Mouse (Mus musculus) retina, adult 2 months (tissue): Measurements from ENCODE around the gene Alpk1.

Source experiments
- DNase-seq: peaks from one replicate; pipeline ENCODE4 v3.0.0-alpha.2; 2012; ENCODE audit warnings: low read depth, low spot score

Gene Alpk1

GRCm38 (mm10) chr3:127743614-127744365 is 36.5 kb downstream of the Alpk1 start:
- DNase-seq: no peak

GRCm38 (mm10) chr3:127741473-127741872 is 38.9 kb downstream of the Alpk1 start:
- DNase-seq: no peak

- no peak for DNase-seq
Observed at GRCm38 (mm10) chr3:127737876-127738275, 42.5 kb downstream of the Alpk1 start.

GRCm38 (mm10) chr3:127735395-127735794 is 44.9 kb downstream of the Alpk1 start:
- DNase-seq: no peak

GRCm38 (mm10) chr3:127729513-127730137 is 50.7 kb downstream of the Alpk1 start:
- no peak for DNase-seq

- peak; percentile 20 for DNase-seq
Observed at GRCm38 (mm10) chr3:127728851-127729512, 51.3 kb downstream of the Alpk1 start.

GRCm38 (mm10) chr3:127728046-127728445 is 52.3 kb downstream of the Alpk1 start:
- no peak for DNase-seq

GRCm38 (mm10) chr3:127720948-127721347 is 59.4 kb downstream of the Alpk1 start:
- no peak for DNase-seq

- no peak for DNase-seq
Observed at GRCm38 (mm10) chr3:127720050-127720449, 60.3 kb downstream of the Alpk1 start.

- no peak for DNase-seq
Observed at GRCm38 (mm10) chr3:127719601-127720000, 60.7 kb downstream of the Alpk1 start.

GRCm38 (mm10) chr3:127716759-127717158 is 63.6 kb downstream of the Alpk1 start:
- no peak for DNase-seq

GRCm38 (mm10) chr3:127713112-127713511 is 67.2 kb downstream of the Alpk1 start:
- DNase-seq: no peak

- no peak for DNase-seq
Observed at GRCm38 (mm10) chr3:127711536-127711935, 68.8 kb downstream of the Alpk1 start.

GRCm38 (mm10) chr3:127707089-127707485 is 73.2 kb downstream of the Alpk1 start:
- no peak for DNase-seq

- no peak for DNase-seq
Observed at GRCm38 (mm10) chr3:127706445-127707088, 73.8 kb downstream of the Alpk1 start.

- DNase-seq: no peak
Observed at GRCm38 (mm10) chr3:127705515-127706444, 74.5 kb downstream of the Alpk1 start.

- DNase-seq: no peak
Observed at GRCm38 (mm10) chr3:127705139-127705514, 75.2 kb downstream of the Alpk1 start.

GRCm38 (mm10) chr3:127701196-127701825 is 79.0 kb downstream of the Alpk1 start:
- no peak for DNase-seq

- no peak for DNase-seq
Observed at GRCm38 (mm10) chr3:127698636-127699035, 81.7 kb downstream of the Alpk1 start.

GRCm38 (mm10) chr3:127696541-127696940 is 83.8 kb downstream of the Alpk1 start:
- no peak for DNase-seq
